In the genomic region with DNA sequence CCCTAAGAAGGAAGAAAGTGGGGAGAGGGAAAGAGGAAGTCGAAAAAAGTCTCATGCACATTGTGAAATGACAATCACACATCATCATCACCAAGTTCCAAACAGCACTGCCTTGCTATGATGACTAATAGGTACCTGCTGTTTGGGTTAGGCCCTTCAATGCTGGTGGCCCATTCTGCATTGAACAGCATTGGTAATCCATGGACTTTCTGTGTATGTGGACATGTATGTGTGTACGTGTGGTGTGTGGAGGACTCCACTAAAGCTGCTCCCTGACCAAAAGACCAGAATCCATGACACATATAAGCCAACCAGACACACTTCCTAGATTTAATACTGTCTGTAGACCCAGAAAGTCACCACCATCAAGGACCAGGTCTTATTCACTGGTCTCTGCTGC, we compare ENCODE assay signal across 14 mouse cellular contexts.
"Had no signal": no experiment of that assay in that cellular context is flagged by ENCODE, and none has a peak within 500 bp of the region (broad histone marks: within the 10 kb centered on the region; RNA-seq: fewer than 3 reads in every experiment).

No protein-coding gene starts in this region.

- H3K36me3 ChIP-seq: limb, embryonic 12.5 days; midbrain, embryonic 13.5 days; neural tube, embryonic 12.5 days had no signal

- H3K4me3 ChIP-seq: left cerebral cortex, adult 2 months; limb, embryonic 12.5 days; midbrain, embryonic 13.5 days; neural tube, embryonic 12.5 days had no signal

- H3K9ac ChIP-seq: limb, embryonic 12.5 days; liver, embryonic 14.5 days; midbrain, embryonic 13.5 days; neural tube, embryonic 12.5 days had no signal

- H3K27ac ChIP-seq: left cerebral cortex, adult 2 months; limb, embryonic 12.5 days; liver, embryonic 14.5 days; midbrain, embryonic 13.5 days; neural tube, embryonic 12.5 days; stomach, postnatal 0 days had no signal

- H3K4me2 ChIP-seq: limb, embryonic 12.5 days; midbrain, embryonic 13.5 days; neural tube, embryonic 12.5 days had no signal

- DNase-seq: kidney, adult 8-10 months; kidney, postnatal 25 days; liver; lung, adult 2 months; retina, postnatal 1 day; right cerebral cortex, postnatal 25 days; thymus, postnatal 4 days had no signal

- ATAC-seq: lung, postnatal 0 days; midbrain, embryonic 13.5 days had no signal

- H3K9me3 ChIP-seq: limb, embryonic 12.5 days; midbrain, embryonic 13.5 days; neural tube, embryonic 12.5 days had no signal
